Mouse (Mus musculus) liver, postnatal 0 days (tissue): Measurements from ENCODE around the gene Cluh. TPM values are rescaled to one million over a fixed set of nuclear protein-coding genes. Genes with fewer than 3 reads are reported as not detected.

Experiments
- ATAC-seq: fragments of 200-750 bp; cut with Nextera tagmentation; 2 replicates; pipeline ENCODE4 v1.8.0; 2017; ENCODE audit warnings: mild to moderate bottlenecking, moderate library complexity
- DNase-seq: peaks from one replicate; pipeline ENCODE4 v3.0.0-alpha.2; 2016
- H3K27ac ChIP-seq: fragments of 300-500 bp; sonication (generic); 2 replicates; pipeline ENCODE4 v1.5.1; 2014; ENCODE audit warnings: antibody characterized with exemption, moderate library complexity, mild to moderate bottlenecking, low read depth
- H3K27me3 ChIP-seq: fragments of 300-500 bp; sonication (generic); 2 replicates; pipeline ENCODE4 v1.6.1; 2014; ENCODE audit warnings: low read length, control low read depth, mixed read lengths; ENCODE audit not compliant: insufficient read depth
- H3K36me3 ChIP-seq: fragments of 300-500 bp; sonication (generic); replicated peaks from 2 replicates; pipeline ENCODE4 v1.6.1; 2014; ENCODE audit warnings: mild to moderate bottlenecking, control low read depth, low read length, moderate library complexity, mixed read lengths; ENCODE audit not compliant: insufficient read depth
- H3K4me1 ChIP-seq: fragments of 300-500 bp; sonication (generic); 2 replicates; pipeline ENCODE4 v1.6.1; 2014; ENCODE audit warnings: antibody characterized with exemption, mild to moderate bottlenecking, control low read depth; ENCODE audit not compliant: insufficient read depth
- H3K4me2 ChIP-seq: fragments of 300-500 bp; sonication (generic); 2 replicates; pipeline ENCODE4 v1.6.1; 2014; ENCODE audit warnings: low read depth, mild to moderate bottlenecking, low read length, moderate library complexity, mixed read lengths
- H3K4me3 ChIP-seq: fragments of 300-500 bp; sonication (generic); 2 replicates; pipeline ENCODE4 v1.5.1; 2014; ENCODE audit warnings: low read depth, low read length
- H3K9ac ChIP-seq: fragments of 300-500 bp; sonication (generic); replicated peaks from 2 replicates; pipeline ENCODE4 v1.6.1; 2014; ENCODE audit warnings: mild to moderate bottlenecking, moderate library complexity
- H3K9me3 ChIP-seq: fragments of 300-500 bp; sonication (generic); 2 replicates; pipeline ENCODE4 v1.6.1; 2016; ENCODE audit warnings: mild to moderate bottlenecking, control low read depth, low read length, mixed read lengths
- CTCF ChIP-seq: sonication (generic); IDR thresholded peaks from 2 replicates; pipeline ENCODE4 v1.5.1; 2016; ENCODE audit warnings: antibody characterized with exemption, low read depth
- EP300 ChIP-seq: IDR thresholded peaks from 2 replicates; pipeline ENCODE4 v1.6.1; 2016; ENCODE audit warnings: antibody characterized with exemption, low read depth, mild to moderate bottlenecking
- WGBS: fragments of 180-500 bp; shearing (Covaris S2); extraction: QIAGEN DNeasy Blood & Tissue Kit; methylation state at CpG from one replicate; pipeline ENCODE4 v1.1.7; 2014; ENCODE audit not compliant: insufficient replicate concordance; 5-methylcytosine and 5-hydroxymethylcytosine counted together
- polyA plus RNA-seq: library from polyadenylated mRNA; unstranded; fragments of >200 nt; fragmentation: Nextera tagmentation; extraction: Ambion mirVana; gene quantifications from 2 replicates; pipeline ENCODE4 v1.2.1, GENCODE M21; 2015

Gene Cluh
- polyA plus RNA-seq, 1 experiment from 2014 or later: 35.6 TPM

GRCm38 (mm10) chr11:74664906-74665305 is 15.6 kb downstream of the Cluh start:
- Histone ChIP-seq H3K9me3 (no peaks in the 10 kb centered on the region), H3K9ac (no peak overlapping the region), H3K4me3 (no peak overlapping the region), H3K27me3 (no peaks in the 10 kb centered on the region), H3K4me1 (no peaks in the 10 kb centered on the region), H3K27ac (no peak overlapping the region), H3K36me3 (peaks cover 80% of the 10 kb centered on the region), H3K4me2 (no peak overlapping the region)
- 79% methylated on average over 8 of the region's 8 CpGs for WGBS
- DNase-seq (no peak), ATAC-seq (no peak)
- TF ChIP-seq EP300 (no peak), CTCF (no peak)

DNA sequence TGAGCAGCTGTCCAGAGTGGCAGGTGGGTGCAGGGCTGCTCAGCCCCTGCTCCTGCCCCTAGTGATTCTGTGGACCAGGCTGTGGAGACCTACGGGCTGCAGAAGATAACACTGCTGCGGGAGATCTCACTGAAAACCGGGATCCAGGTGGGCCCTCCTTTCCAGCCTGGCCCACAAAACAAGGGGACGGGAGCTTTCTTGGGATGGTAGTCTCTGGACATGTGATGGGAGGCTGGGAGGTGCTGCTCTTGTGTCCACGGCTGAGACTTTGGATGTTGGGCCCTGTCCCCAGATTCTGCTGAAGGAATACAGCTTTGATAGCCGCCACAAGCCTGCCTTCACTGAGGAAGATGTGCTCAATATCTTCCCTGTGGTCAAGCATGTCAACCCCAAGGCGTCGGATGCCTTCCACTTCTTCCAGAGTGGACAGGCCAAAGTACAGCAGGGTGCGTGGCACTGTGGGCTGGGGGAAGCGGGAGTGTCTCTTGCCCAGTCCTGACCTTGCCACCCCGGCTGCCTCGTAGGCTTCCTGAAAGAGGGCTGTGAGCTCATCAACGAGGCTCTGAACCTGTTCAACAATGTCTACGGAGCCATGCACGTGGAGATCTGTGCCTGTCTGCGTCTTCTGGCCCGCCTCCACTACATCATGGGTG is 16.5 kb downstream of the Cluh start:
- Histone ChIP-seq H3K27me3 (no peaks in the 10 kb centered on the region), H3K27ac (no peak overlapping the region), H3K36me3 (peaks cover 80% of the 10 kb centered on the region), H3K9ac (no peak overlapping the region), H3K4me2 (no peak overlapping the region), H3K4me3 (no peak overlapping the region), H3K4me1 (no peaks in the 10 kb centered on the region), H3K9me3 (no peaks in the 10 kb centered on the region)
- no peak for DNase-seq
- no peak for ATAC-seq
- TF ChIP-seq EP300 (no peak), CTCF (no peak)
- 88% methylated on average over 17 of the region's 17 CpGs for WGBS

- Histone ChIP-seq H3K4me1 (no peaks in the 10 kb centered on the region), H3K36me3 (peaks cover 75% of the 10 kb centered on the region), H3K9me3 (no peaks in the 10 kb centered on the region), H3K27me3 (no peaks in the 10 kb centered on the region), H3K4me2 (no peak overlapping the region), H3K27ac (no peak overlapping the region), H3K9ac (no peak overlapping the region), H3K4me3 (no peak overlapping the region)
- no peak for ATAC-seq
- DNase-seq: no peak
- no peak for TF ChIP-seq EP300
- no peak for TF ChIP-seq CTCF
- WGBS: 89% methylated on average over 5 of the region's 5 CpGs
Measured at GRCm38 (mm10) chr11:74666284-74666652, 17.0 kb downstream of the Cluh start.

DNA sequence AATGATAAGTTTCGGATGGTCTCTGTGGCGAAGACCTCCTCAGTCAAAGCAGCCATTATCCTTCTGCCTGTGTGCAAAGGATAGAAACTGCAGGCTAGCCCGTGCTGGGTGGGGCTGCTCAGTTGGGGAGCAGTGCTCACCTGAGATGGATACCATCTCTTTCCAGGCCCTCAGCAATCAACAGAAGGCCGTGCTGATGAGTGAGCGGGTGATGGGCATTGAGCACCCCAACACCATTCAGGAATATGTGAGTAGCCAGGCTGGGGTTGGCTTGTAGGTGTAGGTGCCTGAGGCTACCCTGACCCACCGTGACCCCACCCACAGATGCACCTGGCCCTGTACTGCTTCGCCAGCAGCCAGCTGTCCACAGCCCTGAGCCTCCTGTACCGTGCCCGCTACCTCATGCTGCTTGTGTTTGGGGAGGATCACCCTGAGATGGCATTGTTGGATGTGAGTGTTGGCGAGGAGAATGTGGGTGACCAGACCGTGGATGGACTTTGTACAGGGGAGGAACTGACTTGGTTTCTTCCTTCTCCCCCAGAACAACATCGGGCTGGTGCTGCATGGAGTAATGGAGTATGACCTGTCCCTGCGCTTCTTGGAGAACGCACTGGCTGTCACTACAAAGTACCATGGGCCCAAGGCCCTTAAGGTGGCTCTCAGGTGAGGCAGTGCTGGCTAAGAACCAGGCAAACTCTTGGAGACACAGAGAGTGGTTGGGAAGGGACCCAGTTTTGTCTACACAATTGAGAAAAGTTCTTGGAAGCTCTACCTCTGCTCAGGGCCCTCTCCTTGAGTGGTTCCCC is 17.7 kb downstream of the Cluh start:
- no peak for DNase-seq
- H3K27me3 ChIP-seq: no peaks in the 10 kb centered on the region
- WGBS: 89% methylated on average over 14 of the region's 14 CpGs
- H3K27ac ChIP-seq: no peak overlapping the region
- H3K36me3 ChIP-seq: peaks cover 69% of the 10 kb centered on the region
- H3K9me3 ChIP-seq: no peaks in the 10 kb centered on the region
- no peak overlapping the region for H3K9ac ChIP-seq
- no peak for TF ChIP-seq EP300
- no peak for TF ChIP-seq CTCF
- H3K4me1 ChIP-seq: no peaks in the 10 kb centered on the region
- ATAC-seq: no peak
- H3K4me2 ChIP-seq: no peak overlapping the region
- no peak overlapping the region for H3K4me3 ChIP-seq

GRCm38 (mm10) chr11:74667582-74668010 is 18.3 kb downstream of the Cluh start:
- Histone ChIP-seq H3K27ac (no peak overlapping the region), H3K9ac (no peak overlapping the region), H3K27me3 (no peaks in the 10 kb centered on the region), H3K9me3 (no peaks in the 10 kb centered on the region), H3K4me2 (no peak overlapping the region), H3K4me1 (no peaks in the 10 kb centered on the region), H3K36me3 (peaks cover 67% of the 10 kb centered on the region), H3K4me3 (no peak overlapping the region)
- no peak for ATAC-seq
- WGBS: 86% methylated on average over 13 of the region's 13 CpGs
- TF ChIP-seq EP300 (no peak), CTCF (no peak)
- DNase-seq: no peak

GRCm38 (mm10) chr11:74668466-74668865 is 19.2 kb downstream of the Cluh start:
- Histone ChIP-seq H3K9ac (no peak overlapping the region), H3K4me3 (no peak overlapping the region), H3K36me3 (peaks cover 66% of the 10 kb centered on the region), H3K27ac (no peak overlapping the region), H3K4me2 (no peak overlapping the region), H3K9me3 (no peaks in the 10 kb centered on the region), H3K27me3 (no peaks in the 10 kb centered on the region), H3K4me1 (peaks cover 4% of the 10 kb centered on the region; the same call in 1 of the 2 replicates)
- DNase-seq: no peak
- ATAC-seq: no peak
- TF ChIP-seq CTCF (no peak), EP300 (no peak)
- 88% methylated on average over 5 of the region's 5 CpGs for WGBS
